Mouse (Mus musculus): ENCODE results near the gene Srcap.
A peak's percentile ranks its signal among the peaks of the same experiment; 100 is the strongest.

DNA sequence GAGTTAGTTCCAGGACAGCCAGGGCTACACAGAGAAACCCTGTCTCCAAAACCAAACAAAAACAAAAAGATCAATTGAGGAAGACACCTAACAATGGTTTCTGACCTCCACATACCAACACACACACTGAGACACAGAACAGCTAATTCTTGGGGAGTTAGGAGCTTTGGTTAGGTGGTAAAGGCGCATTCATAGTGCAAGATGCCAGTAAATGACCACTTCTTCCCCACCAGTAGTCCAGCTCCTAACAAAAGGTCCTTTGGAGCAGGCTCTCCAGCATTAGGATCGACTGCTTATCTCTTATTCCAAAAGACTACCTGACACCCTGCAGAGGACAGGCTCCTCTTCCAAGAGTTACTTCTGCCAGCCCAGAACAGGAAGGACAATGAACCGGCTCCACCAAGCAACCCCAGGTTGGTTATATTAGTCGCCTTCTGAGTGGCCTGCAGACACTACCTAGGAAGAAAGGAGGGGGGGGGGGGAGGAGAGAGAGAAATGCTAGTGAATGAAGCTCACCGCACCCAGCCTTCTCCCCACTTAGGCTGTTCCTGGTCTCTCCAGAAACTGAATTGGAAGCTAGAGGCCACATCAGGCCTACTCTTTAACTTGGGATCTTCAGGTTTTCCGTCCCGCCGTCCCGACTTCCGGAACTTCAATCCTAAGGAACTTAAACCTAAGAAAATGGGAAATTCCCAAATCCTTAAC is 41.6 kb upstream of the Srcap start:
- TF ChIP-seq POLR2A (IDR thresholded peaks at IDR 0.05; ENCODE audit: low read depth, low read length) (peak; percentile 32; the same call in 1 of the 2 replicates), CTCF (IDR thresholded peaks at IDR 0.05; ENCODE audit: borderline replicate concordance, insufficient read depth, low read length) (no peak)

All from embryonic fibroblast, embryonic 13.5 days (primary cell).